Mouse (Mus musculus) brain, embryonic 14.5 days (tissue): ENCODE measurements around the gene Sept8.

ENCODE experiments used
- CTCF ChIP-seq: fragments of 200-500 bp; IDR thresholded peaks from 2 replicates; pipeline ENCODE4 v1.5.1; 2012; ENCODE audit warnings: inconsistent platforms, mild to moderate bottlenecking, moderate library complexity, borderline replicate concordance; ENCODE audit not compliant: insufficient read depth, insufficient read length; ENCODE audit errors: extremely low read depth
- POLR2A ChIP-seq: fragments of 200-500 bp; IDR thresholded peaks from 2 replicates; pipeline ENCODE4 v1.6.1; 2012; ENCODE audit warnings: mild to moderate bottlenecking, inconsistent platforms, borderline replicate concordance; ENCODE audit not compliant: poor library complexity, insufficient read depth, insufficient read length, severe bottlenecking; ENCODE audit errors: extremely low read depth

DNA sequence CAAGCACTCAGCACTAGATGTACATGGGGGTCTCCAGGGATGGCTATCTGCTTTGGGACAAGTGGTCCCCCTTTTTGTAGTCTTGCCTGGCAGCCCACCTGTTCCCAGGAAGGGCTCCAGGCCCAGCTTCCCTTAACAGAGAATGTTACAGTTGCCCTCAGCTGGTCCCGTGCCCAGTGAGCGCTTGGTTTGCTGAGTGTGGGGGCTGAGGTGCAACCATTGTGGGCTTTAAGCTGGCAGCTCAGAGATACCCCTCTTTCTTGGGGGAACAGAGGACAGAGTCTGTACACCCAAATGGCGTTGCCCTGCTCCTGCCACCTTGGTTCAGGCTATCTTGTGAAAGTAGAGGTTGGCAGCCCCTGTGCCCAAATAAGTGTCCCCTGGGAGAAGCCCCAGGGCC, 21.3 kb downstream of the Sept8 start:
- TF ChIP-seq POLR2A (no peak), CTCF (no peak)
